Mouse (Mus musculus): ENCODE results near the gene Tnr.

The Tnr gene

DNA sequence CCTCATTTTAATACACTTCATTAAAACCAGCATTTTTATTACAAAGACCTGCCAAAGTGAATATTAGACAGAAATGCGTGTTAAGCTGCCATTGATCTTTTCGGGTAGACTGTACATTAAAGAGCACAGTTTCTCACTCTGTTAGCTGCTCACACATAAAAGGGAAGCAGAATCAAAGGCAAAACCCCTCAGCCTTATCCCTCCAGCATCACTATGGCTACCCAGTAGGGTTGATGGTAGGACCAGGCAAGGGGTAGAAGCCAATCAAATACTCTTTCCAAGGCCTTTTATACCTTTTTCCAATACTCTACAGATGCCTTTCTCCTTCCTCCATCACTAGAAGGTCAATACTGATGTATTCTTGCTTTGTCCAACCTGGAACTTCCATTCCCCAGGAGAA is 269.0 kb downstream of the Tnr start:
- DNase-seq (ENCODE audit: low read depth, low spot score): no peak

DNA sequence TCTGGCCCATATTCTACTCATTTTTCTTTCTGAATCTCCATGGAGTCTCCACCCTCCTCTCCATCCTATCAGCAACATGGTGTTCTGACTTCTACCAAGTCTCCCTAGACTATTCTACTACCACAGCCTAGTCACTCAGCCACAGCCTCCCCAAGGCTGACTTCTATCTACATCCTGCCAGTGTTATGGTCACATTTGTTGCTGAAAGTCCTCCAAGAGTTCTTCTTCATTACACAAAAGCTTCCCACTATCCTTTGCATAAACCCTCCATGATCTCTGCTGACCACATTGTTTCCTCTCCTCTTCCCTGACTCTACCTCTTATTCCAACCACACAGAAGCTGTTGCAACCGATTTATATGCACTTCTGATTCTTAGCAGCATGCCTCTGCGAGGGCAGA is 272.5 kb downstream of the Tnr start:
- DNase-seq (ENCODE audit: low read depth, low spot score): no peak

DNA sequence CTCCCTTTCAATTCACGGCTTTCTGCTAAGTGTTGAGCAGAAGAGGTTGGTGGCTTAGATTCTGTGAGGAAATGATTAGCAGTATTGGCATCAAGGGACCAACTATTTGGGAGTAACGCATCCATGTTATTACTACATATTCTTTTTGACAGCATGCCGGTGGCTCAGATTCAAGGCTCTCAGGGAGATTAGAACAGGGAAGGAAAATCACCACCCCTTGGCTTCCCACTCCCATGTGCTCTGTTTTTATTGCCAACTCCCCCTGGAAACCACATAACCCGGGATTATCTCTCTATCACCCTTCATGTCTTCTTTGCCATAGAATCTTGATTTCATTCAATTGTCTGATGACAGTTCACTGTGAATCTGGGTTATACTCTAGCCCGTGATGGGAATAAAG is 276.8 kb downstream of the Tnr start:
- DNase-seq (ENCODE audit: low read depth, low spot score): no peak

DNA sequence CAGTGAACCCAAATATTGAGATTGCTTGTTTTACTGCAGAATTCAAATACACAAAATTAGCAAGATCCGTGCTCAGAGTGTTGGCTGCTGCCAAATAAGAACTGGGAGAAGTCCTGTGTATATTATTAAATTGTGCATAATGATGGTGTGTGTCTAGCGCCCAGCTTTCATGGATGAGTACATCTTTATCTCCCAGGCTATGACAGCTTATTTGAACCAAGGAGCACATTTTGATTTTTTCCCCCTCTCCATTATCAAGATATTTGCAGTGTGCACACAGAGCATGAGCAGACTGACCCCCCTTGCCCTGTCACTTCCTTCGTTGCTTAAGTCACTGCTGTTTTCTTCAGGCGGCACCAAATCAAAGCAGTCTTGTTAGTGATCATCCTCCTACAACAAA is 278.2 kb downstream of the Tnr start:
- DNase-seq (ENCODE audit: low read depth, low spot score): no peak

DNA sequence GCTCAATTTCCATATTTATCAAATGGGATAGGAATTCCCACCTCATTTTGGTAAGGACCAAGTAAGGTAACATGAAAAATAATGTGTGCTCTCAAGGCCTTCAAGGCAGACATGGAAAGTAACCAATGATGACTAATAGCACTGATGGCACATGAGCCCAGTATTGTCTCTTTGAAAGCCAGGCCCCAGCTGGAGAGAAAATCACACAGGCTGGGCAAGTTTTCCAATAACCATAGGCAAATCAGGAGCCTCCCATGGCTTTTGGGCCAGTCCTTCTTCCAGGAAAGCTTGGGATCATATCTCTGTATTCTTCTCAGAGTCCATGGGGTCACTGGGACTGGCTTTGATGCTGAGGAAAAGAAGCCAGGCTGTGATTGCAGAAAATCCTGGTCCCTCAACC is 280.1 kb downstream of the Tnr start:
- DNase-seq (ENCODE audit: low read depth, low spot score): no peak

DNA sequence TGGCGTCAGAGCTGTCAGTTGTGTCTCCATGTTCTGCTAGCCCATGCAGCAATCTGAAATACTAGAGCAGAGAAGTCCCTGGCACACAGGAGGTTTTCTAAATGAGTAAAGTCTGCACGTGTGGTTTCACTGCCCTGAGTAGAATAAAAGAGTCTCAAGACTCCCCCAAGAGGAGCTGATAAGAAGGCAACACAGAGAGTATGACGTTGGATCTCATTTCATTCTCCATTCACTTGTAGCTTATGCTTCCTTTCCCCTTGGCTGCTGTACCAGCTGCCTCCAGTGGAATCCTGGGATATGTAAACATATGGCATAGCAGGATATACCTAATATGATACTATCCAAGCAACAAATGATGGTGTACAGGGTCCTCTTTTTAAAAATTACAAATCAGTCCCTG is 285.9 kb downstream of the Tnr start:
- peak; percentile 4 for DNase-seq (ENCODE audit: low read depth, low spot score)

DNA sequence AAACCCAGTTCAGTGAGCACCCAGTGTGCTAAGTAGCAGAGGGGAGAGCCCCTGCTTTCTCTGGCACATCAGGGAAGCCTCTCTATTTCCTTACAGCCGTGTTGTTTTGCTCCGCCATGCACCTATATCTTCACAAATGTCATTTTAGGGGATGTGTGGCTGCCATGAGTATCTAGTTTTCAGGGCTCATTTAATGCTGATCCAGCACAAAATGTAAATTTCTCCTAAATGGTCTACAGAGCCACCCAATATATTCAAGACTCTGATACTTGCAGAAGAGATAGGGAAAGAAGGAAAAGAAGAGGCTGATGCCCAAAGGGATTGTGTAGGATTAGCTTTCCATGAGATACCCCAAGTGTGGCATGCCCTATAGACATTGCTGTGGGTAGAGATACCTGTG is 288.2 kb downstream of the Tnr start:
- DNase-seq (ENCODE audit: low read depth, low spot score): no peak

DNA sequence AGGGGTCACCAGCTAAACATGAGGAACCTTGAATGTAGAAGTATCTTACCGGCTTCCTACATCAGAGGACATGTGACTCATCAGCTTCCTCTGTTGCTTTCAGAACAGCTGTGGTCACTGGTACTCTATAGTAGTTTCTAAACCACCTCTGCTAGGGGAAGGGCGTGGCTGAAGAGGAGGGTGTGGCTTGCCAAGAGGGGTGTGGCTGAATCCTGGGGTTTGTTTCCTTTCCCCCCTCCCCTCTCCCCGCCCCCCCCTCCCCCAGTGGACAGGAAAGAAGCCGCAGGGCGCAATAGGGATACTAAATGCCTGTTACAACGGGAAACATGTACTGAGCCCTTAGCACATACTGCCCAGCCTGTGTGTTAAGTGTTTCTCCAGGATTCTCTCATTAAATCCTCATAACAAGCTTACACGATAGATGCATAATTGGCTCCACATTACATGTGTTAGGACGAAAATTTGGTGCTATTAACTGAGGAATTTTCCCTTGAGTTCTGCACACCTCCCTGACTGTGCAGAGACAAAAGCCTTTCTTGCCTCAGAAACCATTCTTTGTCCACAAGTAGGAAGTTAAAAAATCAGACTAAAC is 289.3 kb downstream of the Tnr start:
- DNase-seq (ENCODE audit: low read depth, low spot score): peak; percentile 7

DNA sequence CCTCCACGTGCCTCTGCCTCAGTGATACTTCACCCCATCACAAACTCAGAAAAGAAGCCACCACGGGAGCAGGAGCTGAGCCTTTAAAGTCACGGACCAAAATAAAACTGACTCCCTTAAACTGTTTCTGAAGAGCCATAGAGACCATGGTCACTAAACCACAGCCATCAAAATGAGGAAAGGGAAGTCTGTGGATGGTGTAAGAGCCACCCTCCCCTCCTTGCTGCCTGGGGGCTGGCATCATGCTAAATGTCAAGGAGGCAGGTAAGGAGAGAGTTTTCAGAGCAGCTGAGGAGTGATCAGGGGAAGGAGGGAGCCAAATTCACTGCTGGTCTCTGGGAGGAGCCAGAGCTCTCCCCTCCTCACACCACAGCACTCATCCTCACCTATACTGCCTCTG is 290.8 kb downstream of the Tnr start:
- DNase-seq (ENCODE audit: low read depth, low spot score): no peak

DNA sequence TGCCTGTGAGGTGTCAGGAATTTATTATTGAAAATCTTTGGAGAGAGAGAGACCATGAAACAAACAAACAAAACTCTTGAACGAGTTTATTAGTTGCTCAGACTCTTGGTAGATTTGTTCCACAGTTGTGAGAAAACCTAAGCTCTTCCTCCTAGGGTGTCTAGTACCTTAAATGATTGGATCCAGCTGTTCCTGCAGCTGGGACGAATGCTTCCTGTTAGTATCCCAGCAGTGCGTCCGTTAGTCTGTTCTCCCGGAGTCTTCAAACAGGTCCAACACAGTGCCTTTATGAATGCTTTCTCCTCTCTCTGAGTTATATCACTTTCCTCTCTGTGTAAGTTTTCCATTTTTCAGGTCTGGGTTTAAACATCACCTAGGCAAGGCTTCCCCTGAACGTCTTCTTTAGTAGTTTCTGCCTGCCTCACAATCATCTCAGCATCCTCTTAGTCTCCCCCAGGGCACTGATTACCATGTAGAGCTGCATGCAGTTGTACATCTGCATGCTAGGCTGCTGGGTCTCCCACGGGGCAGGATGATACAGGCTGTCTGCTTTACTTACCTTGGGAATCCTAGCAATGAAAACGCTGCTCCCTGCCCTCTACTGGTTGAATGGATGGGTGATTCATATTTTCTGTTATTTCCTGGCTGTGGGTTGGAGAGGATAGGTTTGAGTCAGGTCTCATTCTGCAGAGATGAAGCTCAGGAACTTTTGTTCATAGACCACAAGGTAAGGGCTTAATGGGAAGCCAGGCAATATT is 293.2 kb downstream of the Tnr start:
- no peak for DNase-seq (ENCODE audit: low read depth, low spot score)

DNA sequence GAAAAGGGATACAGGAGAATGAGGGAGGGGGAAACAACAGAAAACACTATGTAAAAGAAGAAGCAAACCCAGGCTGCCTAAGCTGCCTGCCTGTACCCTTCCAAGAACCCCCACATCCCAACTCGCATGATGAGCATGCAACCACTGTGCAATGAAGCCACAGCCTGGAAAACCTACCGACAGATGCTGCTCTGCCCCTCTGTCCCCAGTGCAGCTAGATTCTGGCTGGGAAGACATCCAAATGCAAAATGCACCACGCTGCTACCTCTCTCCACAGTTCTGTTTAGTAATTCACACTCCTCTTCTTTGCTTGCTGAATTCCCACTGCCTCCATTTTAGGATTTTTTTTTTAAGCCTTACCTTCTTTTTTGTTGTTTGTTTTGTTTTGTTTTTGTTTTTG is 295.9 kb downstream of the Tnr start:
- DNase-seq (ENCODE audit: low read depth, low spot score): no peak

DNA sequence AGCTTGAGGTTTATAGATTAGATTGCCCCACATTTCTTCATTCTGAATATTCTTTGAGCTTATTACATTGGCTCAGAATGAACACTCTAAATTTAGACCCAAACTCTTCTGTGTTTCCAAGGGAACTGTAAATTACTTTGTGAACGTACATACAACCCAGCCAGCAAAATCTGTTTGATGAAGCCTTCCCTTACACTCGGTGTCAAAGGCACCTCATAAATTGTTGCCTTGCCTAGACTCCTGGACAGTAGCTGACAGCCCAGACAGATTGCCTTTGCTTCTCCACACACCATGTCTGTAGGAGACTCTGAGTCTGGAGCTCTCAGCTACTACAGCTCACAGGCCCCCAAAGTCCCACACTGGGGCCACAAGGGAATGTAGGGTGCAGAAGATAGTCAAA is 298.8 kb downstream of the Tnr start:
- no peak for DNase-seq (ENCODE audit: low read depth, low spot score)

DNA sequence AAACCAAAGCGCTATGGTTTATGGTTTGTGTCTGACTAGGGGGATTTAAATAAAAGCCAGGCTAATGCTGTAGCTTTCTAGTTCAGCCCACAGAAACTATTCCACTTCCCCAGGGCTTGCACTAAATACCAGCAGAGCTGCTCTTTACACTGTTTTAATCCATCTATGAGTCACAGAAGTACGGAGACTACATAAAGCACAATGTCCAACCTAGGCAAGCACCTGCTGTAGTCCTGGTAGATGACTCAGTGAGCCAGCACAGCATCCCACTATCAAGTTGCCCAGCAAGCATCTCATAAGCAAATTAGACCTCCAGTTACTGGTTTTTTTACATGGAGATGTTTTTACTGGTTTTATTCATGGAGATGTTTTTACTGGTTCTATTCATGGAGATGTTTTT is 305.0 kb downstream of the Tnr start:
- DNase-seq (ENCODE audit: low read depth, low spot score): no peak

DNA sequence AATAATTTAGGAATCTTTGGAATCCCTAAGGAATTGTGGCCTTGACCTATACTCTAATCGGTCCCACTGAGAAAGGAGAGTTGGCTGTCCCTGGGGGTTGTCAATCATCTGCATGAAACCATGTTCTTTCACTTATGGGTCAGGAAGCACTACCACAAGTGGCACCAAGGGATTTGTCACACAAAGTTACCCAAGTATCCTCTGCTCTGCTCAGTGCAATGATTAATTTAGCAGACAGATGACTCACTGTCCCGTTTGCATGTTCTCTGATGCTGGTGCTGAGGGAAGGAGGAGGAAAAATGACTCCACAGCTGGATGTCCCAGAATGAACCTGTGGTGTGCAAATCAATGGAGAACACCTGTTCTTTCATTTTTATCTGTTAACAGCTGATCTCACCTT is 309.6 kb downstream of the Tnr start:
- DNase-seq (ENCODE audit: low read depth, low spot score): no peak

DNA sequence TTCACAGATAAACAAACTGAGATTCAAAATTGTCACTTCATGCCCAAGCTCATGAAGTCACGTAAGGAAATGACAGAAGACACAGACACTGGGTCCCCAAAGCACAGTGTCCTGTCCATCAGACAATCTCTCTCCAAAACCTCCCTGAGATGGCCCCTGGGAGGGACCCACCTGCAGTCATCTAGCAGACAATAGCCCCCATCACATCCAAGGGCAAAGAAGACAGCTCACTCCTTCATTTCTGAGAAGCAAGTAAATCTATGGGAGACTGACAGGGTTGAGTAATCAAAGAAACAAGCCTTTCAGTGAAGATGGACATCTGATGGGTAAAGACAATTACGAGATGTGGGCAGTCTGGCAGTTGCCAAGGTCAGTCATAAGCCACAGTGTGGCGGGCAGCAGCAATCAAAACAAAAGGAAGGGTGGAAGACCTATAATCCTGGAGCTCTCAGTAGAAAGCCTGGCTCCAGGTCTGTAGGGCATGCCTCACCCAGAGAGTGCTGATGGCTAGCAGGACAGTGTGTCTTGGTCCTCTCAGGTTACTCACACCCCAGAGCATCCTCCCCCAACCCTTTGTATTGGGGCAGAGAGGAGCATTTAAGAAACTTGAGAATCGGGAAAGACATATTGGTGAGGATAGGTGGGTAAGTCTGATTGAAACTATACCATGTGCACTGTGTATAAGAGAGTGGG is 310.2 kb downstream of the Tnr start:
- no peak for DNase-seq (ENCODE audit: low read depth, low spot score)

DNA sequence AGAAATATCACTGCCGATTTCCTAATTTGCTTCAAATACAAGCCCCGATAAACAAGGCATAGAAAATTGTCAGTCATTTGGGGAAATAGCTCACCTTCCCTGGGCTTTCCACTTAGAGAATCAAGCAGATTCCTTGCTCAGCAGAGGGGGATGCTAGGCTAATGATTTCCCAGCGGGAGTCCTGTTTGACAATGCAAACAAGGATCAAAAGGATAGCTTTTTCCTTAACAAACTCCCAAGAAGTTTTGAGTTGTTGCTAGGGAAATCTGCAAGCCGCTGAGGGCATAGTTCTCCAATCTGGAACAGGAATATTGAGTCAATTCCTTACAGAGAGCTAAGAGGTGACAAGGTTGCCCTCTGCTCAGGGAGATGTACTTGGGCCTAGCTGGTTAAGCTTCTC is 311.6 kb downstream of the Tnr start:
- DNase-seq (ENCODE audit: low read depth, low spot score): no peak

DNA sequence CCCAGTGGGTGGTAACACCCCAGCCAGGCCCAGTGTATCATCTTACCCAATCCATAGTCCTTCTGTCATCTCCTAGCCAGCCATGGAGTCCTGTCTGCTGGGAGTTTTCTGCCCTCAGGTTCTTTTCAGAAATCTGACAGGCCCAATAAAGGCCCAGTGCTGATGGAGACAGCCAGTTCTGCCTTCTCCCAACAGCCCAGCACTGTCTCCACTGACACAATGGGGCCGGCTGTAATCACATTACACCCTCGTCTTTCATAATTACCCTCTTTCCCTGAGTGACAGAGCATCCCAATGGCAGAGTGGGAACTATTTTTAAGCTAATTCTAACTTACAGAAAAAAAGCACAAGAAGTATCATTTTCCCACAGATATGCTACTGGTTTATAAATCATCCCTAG is 316.8 kb downstream of the Tnr start:
- no peak for DNase-seq (ENCODE audit: low read depth, low spot score)

DNA sequence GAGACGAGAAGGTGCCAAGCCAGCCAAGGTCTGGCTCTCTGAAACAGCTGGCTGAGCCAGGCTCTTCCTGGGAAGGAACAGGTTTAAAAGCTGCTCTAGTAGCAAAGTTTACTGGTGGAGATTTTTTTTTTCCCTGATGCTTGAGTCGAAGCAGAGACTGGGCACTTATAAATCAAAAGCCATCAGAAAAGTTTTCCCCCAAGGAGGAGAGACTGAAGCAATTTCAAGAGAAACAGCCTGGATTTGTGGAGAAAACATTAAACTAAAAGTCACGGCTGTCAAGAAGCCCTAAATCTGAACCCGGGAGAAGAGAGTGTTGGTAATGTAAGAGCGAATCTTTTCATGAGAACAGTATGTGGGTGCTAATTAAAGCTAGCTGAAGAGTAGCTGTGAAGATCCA is 319.3 kb downstream of the Tnr start:
- DNase-seq (ENCODE audit: low read depth, low spot score): no peak

DNA sequence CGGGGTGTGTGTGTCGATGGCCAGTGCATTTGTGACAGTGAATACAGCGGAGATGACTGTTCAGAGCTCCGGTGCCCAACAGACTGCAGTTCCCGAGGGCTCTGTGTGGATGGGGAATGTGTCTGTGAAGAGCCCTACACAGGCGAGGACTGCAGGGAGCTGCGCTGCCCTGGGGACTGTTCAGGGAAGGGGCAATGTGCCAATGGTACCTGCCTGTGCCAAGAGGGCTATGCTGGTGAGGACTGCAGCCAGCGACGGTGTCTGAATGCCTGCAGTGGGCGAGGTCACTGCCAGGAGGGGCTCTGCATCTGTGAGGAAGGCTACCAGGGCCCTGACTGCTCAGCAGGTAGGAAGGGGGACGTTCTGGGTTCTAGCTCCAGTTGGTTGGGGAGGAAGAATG is 328.5 kb downstream of the Tnr start:
- DNase-seq (ENCODE audit: low read depth, low spot score): no peak

DNA sequence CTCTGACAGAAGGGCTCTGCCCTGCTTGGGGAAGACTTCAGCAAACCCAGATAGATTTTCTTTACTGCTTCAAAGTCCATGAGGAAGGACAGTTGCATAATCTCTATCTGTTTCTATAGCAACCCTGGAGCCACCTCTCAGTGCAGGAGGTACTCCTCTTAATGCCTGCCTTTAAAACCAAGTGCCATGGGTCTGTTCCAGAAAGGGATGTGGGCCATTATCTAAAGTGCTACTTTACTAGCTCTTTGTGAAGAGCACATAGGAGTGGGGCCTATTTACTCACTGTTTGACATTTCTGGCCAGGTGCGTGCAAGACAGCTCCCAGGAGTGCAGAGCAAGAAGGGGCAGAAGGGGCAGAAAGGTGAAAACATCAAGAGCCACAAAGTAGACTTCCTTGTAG is 330.7 kb downstream of the Tnr start:
- DNase-seq (ENCODE audit: low read depth, low spot score): no peak

DNA sequence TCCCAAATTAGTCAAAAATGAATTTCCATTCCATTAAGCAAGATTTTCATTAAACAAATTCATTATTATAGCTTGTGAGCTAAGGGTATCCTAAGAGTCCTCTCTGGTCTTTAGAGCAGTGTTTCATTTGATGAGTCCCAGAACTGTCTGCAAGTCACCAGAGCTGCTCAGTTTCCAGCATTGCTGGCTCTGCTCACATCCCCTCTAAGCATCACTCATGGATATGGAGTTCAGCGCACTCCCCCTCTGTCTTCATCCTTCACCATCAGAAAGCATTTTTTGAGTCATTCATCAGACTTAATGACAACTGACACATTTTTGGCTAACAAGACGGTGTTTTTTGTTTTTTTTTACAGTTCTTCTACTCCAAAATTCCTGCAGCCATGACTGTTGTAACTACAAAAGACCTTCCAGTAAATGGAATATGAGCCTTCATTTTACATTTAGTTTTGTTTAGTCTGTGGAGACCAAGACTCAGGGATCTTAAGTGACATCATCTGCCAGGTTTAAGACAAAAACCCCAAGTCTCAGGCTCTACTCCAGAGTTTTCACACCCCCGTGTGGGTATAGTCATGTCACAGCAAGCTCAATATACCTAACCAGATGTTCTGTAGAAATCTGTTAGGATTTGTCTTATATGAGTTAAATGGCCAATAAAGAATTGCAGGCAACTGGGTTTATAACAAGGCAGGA is 338.4 kb downstream of the Tnr start:
- DNase-seq (ENCODE audit: low read depth, low spot score): no peak

DNA sequence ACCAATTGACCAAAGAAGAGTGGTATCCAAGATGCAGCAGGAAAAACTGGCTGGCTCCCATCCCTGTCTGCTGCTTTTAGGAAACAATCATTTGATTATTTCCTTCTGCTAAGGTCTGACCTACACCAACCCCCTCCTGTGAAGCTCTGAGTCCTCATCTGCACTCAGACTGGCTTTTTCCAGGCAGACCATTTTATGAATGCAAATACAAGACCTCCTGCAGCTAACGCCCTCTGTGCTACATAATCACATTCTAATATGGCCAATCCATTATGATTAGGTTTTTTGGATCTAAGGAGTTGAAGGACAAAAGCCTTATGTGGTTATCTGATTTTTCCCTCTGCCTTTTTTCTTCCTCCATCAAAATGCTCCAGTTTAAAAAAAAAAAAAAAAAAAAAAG is 342.1 kb downstream of the Tnr start:
- no peak for DNase-seq (ENCODE audit: low read depth, low spot score)

Measured in A20 (cell line).